Mouse (Mus musculus): ENCODE data around the gene Mrps11.

Mrps11 gene

GRCm38 (mm10) chr7:78793895-78794570 is 11.1 kb downstream of the Mrps11 start:
- no peak for DNase-seq (ENCODE audit: low read depth, low spot score)

- DNase-seq (ENCODE audit: low read depth, low spot score) = no peak
These were observed 11.7 kb downstream of the Mrps11 start for GRCm38 (mm10) chr7:78794571-78795092.

- DNase-seq (ENCODE audit: low read depth, low spot score) = no peak
These were observed 13.7 kb downstream of the Mrps11 start for GRCm38 (mm10) chr7:78796624-78797023.

GRCm38 (mm10) chr7:78797843-78798455 is 15.0 kb downstream of the Mrps11 start:
- no peak for DNase-seq (ENCODE audit: low read depth, low spot score)

DNA sequence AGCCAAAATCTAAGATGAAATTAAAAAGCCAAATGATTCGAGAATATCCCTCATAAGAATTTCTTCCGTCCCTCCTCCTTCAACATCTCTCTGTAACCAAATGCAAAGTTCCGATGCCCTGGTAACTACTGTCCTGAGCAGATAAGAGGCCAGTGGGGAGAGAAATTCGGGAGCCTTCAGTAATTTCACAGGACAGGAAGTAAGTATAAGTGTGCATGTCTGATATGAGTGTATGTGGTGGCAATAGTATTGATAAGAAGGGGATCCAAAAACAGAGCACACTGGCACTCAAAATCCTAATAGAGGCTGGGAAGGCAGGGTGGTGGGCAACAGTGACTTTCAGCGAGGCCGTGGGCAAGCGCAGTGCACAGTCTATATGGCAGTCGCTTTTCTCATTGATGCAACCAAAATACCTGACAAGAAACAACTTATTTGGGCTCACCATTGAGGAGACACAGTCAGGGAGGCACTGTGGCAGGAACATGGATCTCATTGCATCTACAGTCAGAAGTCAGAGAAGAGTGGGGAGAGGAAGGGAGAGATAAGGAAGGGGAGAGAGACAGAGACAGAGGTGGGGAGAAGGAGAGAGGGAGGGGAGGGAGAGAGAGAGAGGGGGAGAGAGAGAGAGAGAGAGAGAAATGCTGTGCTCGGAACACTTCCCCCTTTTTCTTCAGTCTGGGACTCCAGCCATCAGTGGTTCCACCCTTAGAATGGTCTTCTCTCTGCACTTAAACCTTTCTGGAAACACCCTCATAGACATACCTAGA is 17.0 kb downstream of the Mrps11 start:
- DNase-seq (ENCODE audit: low read depth, low spot score) = no peak

DNA sequence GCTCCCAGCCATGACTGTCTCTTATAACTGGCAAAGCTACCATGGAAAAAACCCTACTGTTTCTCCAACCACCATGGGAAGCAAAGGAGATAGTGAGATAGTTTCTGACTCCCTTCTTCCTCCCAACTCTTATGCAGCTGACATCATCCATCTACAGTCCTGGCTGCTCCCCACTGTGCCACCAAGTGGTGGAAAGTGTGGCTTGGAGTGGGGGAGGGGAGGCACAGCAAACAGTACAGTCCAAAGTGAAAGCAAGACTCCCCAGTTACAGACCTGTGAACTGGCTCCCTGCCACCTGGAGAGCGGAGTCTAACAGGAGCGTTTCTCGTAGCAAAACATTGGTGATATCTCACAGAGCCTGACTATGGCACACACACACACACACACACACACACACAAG is 20.9 kb downstream of the Mrps11 start:
- no peak for DNase-seq (ENCODE audit: low read depth, low spot score)

GRCm38 (mm10) chr7:78807192-78807591 is 24.3 kb downstream of the Mrps11 start:
- no peak for DNase-seq (ENCODE audit: low read depth, low spot score)

DNA sequence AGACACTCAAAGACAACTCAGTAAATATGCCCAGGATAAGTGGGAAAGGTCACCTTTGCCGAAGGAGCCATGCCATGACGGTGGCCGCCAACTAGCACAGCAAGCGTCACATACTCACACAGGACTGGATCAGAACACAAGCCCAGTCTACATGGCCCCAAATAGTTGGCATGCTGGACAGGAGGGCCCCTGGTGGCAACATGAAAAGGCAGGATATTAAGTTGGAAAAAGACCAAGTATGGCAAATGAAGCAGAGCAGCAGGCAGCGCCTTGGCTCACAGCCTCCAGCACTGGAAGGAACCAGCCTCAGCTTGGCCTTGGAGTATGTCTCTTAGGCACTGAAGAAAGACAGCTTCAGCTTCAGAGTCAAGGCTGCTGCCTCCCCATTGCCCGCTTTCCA is 30.9 kb downstream of the Mrps11 start:
- DNase-seq (ENCODE audit: low read depth, low spot score) = no peak

DNA sequence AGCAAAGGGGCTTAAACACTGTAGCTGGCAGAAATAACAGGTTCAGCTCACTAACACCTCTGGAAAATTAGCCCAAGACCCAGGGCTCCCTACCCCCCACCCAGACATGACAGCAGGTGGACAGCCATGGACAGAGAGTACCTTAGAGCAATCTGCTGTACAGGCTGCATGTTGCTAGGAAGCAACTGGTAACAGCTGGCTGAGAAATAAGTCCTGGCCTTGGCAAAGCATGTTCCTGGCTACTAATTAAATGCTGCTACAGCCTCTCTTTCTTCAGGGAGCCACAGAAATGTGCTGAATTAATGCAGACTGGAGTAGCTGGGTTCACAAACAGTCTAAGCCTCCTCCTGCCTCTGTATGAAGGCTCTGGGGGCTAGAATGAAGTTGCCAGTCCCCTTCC is 31.8 kb downstream of the Mrps11 start:
- DNase-seq (ENCODE audit: low read depth, low spot score) = no peak

GRCm38 (mm10) chr7:78818336-78818735 is 35.4 kb downstream of the Mrps11 start:
- no peak for DNase-seq (ENCODE audit: low read depth, low spot score)

GRCm38 (mm10) chr7:78826682-78827385 is 43.9 kb downstream of the Mrps11 start:
- peak; percentile 7 for DNase-seq (ENCODE audit: low read depth, low spot score)

GRCm38 (mm10) chr7:78827749-78828362 is 44.9 kb downstream of the Mrps11 start:
- DNase-seq (ENCODE audit: low read depth, low spot score) = no peak

- DNase-seq (ENCODE audit: low read depth, low spot score) = no peak
These were observed 52.7 kb downstream of the Mrps11 start for GRCm38 (mm10) chr7:78835656-78836055.

DNA sequence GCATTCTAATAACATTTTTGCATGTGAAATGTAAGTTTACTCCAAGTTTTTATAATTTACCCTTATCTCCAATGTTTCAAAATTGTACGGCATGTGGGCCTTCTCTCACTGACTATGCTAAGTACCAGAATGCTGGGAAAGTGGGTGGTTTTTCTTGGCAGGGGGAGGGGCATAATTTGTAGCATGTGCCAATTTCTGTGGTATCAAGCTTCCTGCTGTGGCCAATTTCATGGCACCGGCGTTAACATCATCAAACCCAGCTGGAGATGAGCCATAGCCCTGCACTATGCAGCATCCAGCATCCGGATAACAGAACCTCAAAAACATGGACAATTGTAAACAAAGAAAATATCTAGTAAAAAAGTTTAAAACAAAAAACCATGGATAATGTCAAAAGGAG is 54.3 kb downstream of the Mrps11 start:
- DNase-seq (ENCODE audit: low read depth, low spot score) = no peak

- DNase-seq (ENCODE audit: low read depth, low spot score) = no peak
These were observed 58.7 kb downstream of the Mrps11 start for GRCm38 (mm10) chr7:78841601-78842000.
